Mouse (Mus musculus) spleen, postnatal 14 days (tissue): ENCODE results near the gene Trim6.
"Not testable (repeated sequence)": the region's sequence is repeated elsewhere in the genome, so short reads cannot be mapped to it uniquely, and the experiment has no call there.

Experiments used
- DNase-seq, 2 experiments: peaks; one replicate each; pipeline ENCODE4 v3.0.0; 2021 to 2022; ENCODE audit warnings: low spot score in 2 of 2

Gene Trim6

GRCm38 (mm10) chr7:104218701-104219569 is at the start of gene Trim6:
TSS of gene Trim6 (plus strand) at chr7:104218793.
- no peak for DNase-seq

- no peak for DNase-seq
Measured at GRCm38 (mm10) chr7:104169634-104170204, 48.9 kb upstream of the Trim6 start.

GRCm38 (mm10) chr7:104175085-104175484 is 43.5 kb upstream of the Trim6 start:
- no peak for DNase-seq

DNA sequence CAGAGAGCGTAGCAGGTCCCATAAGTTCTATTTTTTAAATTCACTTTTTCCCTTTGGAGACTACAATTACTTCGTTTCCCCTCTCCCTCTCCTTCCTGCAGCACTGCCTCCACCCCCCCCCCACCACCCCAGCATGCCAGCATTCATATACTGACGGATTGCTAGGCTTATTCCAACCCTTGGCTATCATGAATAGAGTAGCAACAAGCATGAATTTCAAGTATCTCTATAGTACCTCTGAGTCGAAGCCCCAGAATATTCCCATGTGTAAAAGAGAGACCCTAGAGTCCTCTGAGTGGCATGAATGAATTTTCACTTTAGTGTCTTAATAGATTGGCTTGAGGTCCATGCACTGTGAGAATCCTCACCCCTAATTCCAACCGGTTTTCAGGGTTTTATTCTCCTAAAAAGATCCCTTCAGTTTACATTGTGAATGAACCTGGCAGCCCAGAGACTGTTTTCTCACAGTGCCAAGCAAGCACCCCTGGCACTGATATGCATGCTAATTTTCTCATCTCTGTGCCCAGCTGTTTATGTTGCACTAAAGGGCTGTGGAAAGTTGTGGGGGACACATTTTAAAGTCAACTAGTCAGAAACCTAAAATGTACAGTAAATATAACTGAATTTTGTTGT is 40.1 kb upstream of the Trim6 start:
- DNase-seq = no peak

- DNase-seq = no peak
Measured at GRCm38 (mm10) chr7:104179074-104179473, 39.5 kb upstream of the Trim6 start.

GRCm38 (mm10) chr7:104183292-104183691 is 35.3 kb upstream of the Trim6 start, which contains the start of gene Olfr648:
TSS of gene Olfr648 (minus strand) at chr7:104183392.
- DNase-seq = no peak

GRCm38 (mm10) chr7:104191275-104191674 is 27.3 kb upstream of the Trim6 start:
- no peak for DNase-seq

GRCm38 (mm10) chr7:104195885-104196284 is 22.7 kb upstream of the Trim6 start, which contains the start of gene Olfr649:
TSS of gene Olfr649 (minus strand) at chr7:104195985.
- DNase-seq = no peak

- DNase-seq = peak; percentile 24 to 55
Measured at GRCm38 (mm10) chr7:104199822-104200221, 18.8 kb upstream of the Trim6 start.

DNA sequence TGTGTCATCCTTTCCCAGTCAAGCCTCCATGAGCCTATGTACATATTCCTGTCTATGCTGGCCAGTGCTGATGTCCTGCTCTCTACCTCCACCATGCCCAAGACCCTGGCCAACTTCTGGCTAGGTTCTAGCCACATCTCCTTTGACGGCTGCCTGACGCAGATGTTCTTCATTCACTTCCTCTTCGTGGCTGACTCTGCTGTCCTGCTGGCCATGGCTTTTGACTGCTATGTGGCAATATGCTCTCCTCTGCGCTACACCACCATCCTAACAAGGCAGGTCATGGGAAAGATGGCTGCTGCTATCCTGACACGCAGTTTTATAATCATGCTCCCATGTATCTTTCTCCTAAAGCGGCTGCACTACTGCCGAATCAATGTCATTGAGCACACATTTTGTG is 12.4 kb upstream of the Trim6 start:
- DNase-seq = no peak

GRCm38 (mm10) chr7:104216011-104216535 is 2.5 kb upstream of the Trim6 start:
- DNase-seq = no peak

DNA sequence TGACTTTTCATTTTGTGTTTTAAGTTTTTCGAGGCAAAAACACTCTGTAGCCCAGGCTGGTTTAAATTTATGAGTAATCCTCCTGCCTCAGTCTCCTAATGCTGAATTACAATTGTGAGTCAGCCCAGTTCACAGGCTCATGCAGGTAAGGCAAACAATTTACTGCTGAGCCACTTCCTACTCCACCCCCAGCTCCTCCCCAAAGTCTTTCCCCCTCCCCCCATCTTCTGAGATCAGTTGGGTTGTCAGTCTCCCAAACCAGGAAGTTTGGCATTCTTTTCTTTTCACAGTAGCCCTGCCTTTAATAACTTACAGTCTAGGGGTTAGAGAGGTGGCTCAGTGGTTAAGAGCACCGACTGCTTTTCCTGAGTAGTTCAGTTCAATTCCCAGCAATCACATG is 712 bp upstream of the Trim6 start:
- no peak for DNase-seq

GRCm38 (mm10) chr7:104231203-104231602 is 12.6 kb downstream of the Trim6 start:
- peak in 1 of 2 experiments; percentile 33 for DNase-seq

DNA sequence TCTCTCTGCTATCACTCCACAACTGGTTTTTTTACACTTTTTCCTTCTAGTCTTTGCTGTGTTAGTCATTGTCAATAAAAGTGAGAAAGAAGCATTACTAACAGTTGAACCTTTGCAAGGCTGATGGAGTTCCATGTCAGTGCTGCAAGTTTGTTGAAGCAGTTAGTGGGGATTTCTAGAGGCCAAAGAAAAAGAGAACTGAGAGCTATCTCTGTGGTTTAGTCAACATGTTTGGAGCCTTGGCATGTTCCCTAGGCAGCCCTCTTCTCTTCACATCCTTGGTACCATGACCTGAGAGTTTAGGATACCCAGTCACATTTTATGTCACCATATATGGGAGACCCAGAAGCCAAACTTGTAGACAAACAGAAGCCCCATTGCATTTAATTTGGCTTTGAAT is 22.3 kb downstream of the Trim6 start:
- DNase-seq = no peak

DNA sequence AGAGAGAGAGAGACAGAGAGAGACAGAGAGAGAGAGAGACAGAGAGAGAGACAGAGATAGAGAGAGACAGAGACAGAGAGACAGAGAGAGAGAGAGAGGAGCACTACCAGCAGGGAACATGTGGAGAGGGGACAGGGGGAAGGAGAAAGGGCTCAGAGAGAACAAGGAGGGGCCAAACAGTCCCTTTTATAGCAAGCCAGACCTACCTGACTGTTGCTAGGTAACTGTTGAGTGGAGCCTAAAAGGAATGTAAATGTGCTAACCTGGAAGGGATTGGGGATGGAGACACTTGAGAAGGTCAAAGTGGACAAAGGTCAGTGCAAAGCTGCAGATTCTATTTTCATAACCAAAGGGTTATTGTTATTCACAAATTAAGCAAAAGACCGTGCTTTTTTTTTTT is 25.0 kb downstream of the Trim6 start:
- no peak for DNase-seq

DNA sequence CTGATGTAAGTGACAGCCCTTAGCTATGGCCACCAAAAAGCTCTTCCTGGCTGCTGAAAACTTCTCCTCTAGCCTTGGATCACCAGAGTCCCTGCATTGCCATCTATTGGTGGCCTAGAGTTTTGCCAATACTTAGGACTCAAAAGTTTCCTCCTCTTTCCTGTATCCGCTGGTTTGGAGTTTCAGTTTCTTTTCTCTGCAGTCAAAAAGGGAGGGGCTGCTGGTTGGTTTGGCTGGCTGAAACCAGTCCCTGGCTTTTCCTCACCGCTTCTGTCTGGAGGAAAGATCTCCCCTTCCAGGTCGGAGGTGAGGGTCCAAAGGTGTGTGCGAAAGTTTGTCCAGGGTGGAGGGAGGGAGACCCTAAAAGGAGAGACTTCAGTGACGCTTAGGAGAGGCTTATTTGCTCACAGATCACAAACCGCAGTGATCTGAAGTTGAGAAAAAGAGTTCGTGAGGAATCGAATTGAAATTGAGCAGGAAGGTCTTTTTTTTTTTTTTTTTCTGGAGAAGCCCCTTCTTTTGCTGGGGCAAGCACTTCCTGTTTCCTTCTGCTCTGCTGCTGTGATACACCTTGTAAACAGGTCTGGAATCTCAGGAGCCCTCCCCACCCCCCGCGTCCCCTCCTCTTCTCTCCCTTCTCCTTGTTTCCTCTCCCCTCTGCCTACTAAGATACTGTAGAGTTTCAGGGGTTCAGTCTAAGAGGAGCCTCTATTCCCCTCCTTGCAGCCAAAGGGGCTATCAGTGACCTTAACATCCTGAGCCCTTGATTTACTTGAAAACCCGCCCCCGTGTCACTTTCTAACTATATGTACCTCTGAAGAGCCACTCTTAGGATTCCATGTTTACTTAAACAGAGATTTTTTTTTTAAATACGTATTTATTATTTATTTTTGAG is 25.9 kb downstream of the Trim6 start, which contains the start of gene Trim34a:
TSS of gene Trim34a (plus strand) at position 171 of the 895 bp plus-strand sequence.
- peak in 1 of 2 experiments; percentile 40 for DNase-seq

GRCm38 (mm10) chr7:104260380-104260779 is 41.8 kb downstream of the Trim6 start:
- DNase-seq = not testable (repeated sequence)

GRCm38 (mm10) chr7:104265335-104265734 is 46.7 kb downstream of the Trim6 start:
- not testable (repeated sequence) for DNase-seq

- not testable (repeated sequence) for DNase-seq
Measured at GRCm38 (mm10) chr7:104279361-104279760, 60.8 kb downstream of the Trim6 start.
